Mouse (Mus musculus): ENCODE data around the gene Serinc3. TPM values are rescaled to one million over a fixed set of nuclear protein-coding genes. Genes with fewer than 3 reads are reported as not detected.

Serinc3 gene
- polyA plus RNA-seq, 1 experiment = 262 TPM

DNA sequence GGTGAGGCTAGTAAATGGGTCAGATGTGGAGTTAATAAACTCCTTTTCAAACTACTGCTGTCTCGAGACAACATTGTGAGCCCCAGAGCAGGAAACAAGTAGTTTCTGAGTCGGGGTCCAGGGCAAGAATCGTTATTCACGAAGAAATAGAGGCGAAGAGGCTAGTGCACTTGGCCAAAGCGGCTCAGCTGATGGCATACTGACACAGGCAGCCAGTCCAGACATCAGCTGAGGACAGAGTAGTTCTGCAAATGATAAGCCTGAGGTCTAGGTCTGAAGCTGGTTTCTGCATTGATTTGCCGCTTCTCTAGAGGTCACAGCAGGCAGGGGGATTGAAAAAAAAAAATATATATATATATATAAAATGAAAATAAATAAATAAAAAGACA is 43.2 kb downstream of the Serinc3 start:
- H3K4me3 ChIP-seq (ENCODE audit: insufficient read depth, low read length) = no peak overlapping the region
- TF ChIP-seq POLR2A (IDR thresholded peaks at IDR 0.05; ENCODE audit: low read depth, low read length) (no peak), CTCF (IDR thresholded peaks at IDR 0.05; ENCODE audit: borderline replicate concordance, insufficient read depth, low read length) (no peak)
- H3K27ac ChIP-seq (ENCODE audit: insufficient read depth, low read length) = no peak overlapping the region
- H3K4me1 ChIP-seq (ENCODE audit: control insufficient read depth, insufficient read depth, low read length) = no peaks in the 10 kb centered on the region

GRCm38 (mm10) chr2:163601066-163601465 is 43.9 kb downstream of the Serinc3 start:
- no peaks in the 10 kb centered on the region for H3K4me1 ChIP-seq (ENCODE audit: control insufficient read depth, insufficient read depth, low read length)
- H3K27ac ChIP-seq (ENCODE audit: insufficient read depth, low read length) = no peak overlapping the region
- TF ChIP-seq CTCF (IDR thresholded peaks at IDR 0.05; ENCODE audit: borderline replicate concordance, insufficient read depth, low read length) = no peak
- TF ChIP-seq POLR2A (IDR thresholded peaks at IDR 0.05; ENCODE audit: low read depth, low read length) = no peak
- no peak overlapping the region for H3K4me3 ChIP-seq (ENCODE audit: insufficient read depth, low read length)

DNA sequence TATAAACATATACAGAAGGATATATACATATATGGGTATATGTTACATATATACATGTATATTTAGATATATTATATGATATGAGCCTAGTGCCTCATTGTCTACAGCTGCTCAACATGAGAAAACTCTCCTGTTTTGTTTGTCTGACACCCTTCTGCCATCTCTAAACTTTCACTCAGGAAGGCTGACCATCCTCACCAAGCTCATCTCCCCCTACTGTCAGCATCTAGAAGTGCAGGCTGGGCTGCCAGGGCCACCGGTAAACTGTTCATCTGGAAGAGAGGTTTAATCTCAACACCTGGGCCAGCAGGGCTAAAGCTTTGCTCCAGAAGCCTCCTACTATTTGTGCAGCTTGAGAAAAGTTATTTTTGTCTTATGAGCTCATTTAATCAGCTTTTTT is 45.7 kb downstream of the Serinc3 start:
- TF ChIP-seq CTCF (IDR thresholded peaks at IDR 0.05; ENCODE audit: borderline replicate concordance, insufficient read depth, low read length) (peak; percentile 75; the same call in 1 of the 2 replicates), POLR2A (IDR thresholded peaks at IDR 0.05; ENCODE audit: low read depth, low read length) (no peak)
- no peak overlapping the region for H3K4me3 ChIP-seq (ENCODE audit: insufficient read depth, low read length)
- H3K27ac ChIP-seq (ENCODE audit: insufficient read depth, low read length) = no peak overlapping the region
- 0 out of 2 replicates have a peak, but pooled peaks cover 3% of the 10 kb centered on the region for H3K4me1 ChIP-seq (ENCODE audit: control insufficient read depth, insufficient read depth, low read length)

DNA sequence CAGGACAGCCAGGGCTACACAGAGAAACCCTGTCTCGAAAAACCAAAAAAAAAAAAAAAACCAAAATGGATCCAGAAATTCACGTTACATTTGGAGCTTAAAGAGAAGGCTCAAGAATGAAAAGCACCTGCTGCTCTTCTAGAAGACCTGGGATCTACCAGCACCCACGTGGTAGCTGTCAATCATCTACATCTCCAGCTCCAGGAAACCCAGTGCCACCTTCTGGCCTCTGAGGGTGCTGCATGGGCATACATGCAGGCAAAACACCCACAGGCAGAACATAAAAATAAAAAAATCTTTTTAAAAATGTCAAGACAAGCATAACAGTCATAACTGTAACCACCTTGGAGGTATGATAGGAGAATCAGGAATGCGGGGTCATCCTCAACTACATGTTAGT is 47.3 kb downstream of the Serinc3 start:
- no peak for TF ChIP-seq POLR2A (IDR thresholded peaks at IDR 0.05; ENCODE audit: low read depth, low read length)
- no peak for TF ChIP-seq CTCF (IDR thresholded peaks at IDR 0.05; ENCODE audit: borderline replicate concordance, insufficient read depth, low read length)
- Histone ChIP-seq H3K27ac (ENCODE audit: insufficient read depth, low read length) (no peak overlapping the region), H3K4me3 (ENCODE audit: insufficient read depth, low read length) (no peak overlapping the region), H3K4me1 (ENCODE audit: control insufficient read depth, insufficient read depth, low read length) (0 out of 2 replicates have a peak, but pooled peaks cover 3% of the 10 kb centered on the region)

GRCm38 (mm10) chr2:163596873-163597155 is 48.1 kb downstream of the Serinc3 start:
- no peak overlapping the region for H3K27ac ChIP-seq (ENCODE audit: insufficient read depth, low read length)
- TF ChIP-seq POLR2A (IDR thresholded peaks at IDR 0.05; ENCODE audit: low read depth, low read length) (no peak), CTCF (IDR thresholded peaks at IDR 0.05; ENCODE audit: borderline replicate concordance, insufficient read depth, low read length) (no peak)
- no peak overlapping the region for H3K4me3 ChIP-seq (ENCODE audit: insufficient read depth, low read length)
- 0 out of 2 replicates have a peak, but pooled peaks cover 3% of the 10 kb centered on the region for H3K4me1 ChIP-seq (ENCODE audit: control insufficient read depth, insufficient read depth, low read length)

DNA sequence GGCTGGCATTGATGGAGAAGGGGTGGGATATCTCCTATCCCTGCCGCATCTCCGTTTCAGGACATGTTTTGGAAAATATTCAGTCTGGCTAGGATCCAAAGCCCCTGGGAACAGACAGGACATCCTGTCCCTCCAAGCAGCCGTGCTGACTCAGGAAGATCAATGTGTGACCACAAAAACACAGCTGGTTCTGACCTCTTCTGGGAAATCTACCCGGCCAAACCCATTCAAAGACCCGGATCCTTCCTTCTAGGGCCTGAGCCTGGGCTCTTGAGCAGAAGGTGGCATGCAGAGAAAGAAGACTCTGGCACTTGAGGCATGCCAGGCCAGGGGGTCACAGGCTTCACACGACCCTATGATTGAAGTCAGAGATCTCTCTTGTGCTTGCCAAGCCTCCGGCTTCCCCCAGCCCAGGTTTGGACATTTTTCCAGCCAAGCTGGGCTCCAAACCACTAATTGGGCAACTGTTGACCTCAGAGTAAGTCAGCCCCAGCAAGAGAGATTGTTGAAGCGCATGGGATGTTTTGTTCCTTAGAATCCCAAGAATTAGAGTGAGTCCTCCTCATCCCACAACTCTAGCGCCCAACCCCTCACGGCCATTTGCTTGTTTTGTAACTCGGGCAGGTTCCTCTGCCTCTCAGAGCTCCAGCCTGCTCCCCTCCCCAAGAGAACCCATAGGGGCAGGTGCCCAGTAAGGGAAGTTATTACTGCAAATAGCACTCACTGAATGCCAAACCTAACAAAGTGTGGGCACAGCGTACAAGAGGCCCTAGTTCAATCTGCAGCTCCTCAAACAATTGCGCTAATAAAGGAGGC is 48.7 kb downstream of the Serinc3 start:
- H3K27ac ChIP-seq (ENCODE audit: insufficient read depth, low read length) = no peak overlapping the region
- H3K4me3 ChIP-seq (ENCODE audit: insufficient read depth, low read length) = no peak overlapping the region
- TF ChIP-seq POLR2A (IDR thresholded peaks at IDR 0.05; ENCODE audit: low read depth, low read length) (no peak), CTCF (IDR thresholded peaks at IDR 0.05; ENCODE audit: borderline replicate concordance, insufficient read depth, low read length) (no peak)
- 0 out of 2 replicates have a peak, but pooled peaks cover 3% of the 10 kb centered on the region for H3K4me1 ChIP-seq (ENCODE audit: control insufficient read depth, insufficient read depth, low read length)

DNA sequence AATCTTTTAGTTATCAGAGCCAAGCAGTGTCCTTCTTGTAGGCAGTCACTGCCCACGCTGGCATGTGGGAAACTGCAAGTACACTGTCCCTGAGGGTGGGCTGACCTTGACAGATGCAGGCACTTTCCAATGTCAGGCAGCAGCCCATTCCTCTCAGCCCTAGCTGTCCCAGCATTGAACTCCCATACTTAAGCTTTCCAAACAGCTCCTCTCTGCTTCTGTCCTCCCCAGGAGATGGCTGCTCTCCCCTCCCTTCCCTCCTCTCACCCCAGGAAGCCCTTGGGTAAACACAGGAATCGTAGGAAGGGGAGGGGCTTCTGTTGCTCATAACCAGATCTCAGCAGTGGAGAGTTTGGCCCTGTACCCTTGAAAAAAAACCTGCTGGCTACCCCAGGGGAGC is 49.8 kb downstream of the Serinc3 start:
- Histone ChIP-seq H3K4me3 (ENCODE audit: insufficient read depth, low read length) (no peak overlapping the region), H3K4me1 (ENCODE audit: control insufficient read depth, insufficient read depth, low read length) (0 out of 2 replicates have a peak, but pooled peaks cover 3% of the 10 kb centered on the region), H3K27ac (ENCODE audit: insufficient read depth, low read length) (no peak overlapping the region)
- no peak for TF ChIP-seq POLR2A (IDR thresholded peaks at IDR 0.05; ENCODE audit: low read depth, low read length)
- TF ChIP-seq CTCF (IDR thresholded peaks at IDR 0.05; ENCODE audit: borderline replicate concordance, insufficient read depth, low read length) = no peak

- Histone ChIP-seq H3K27ac (ENCODE audit: insufficient read depth, low read length) (no peak overlapping the region), H3K4me1 (ENCODE audit: control insufficient read depth, insufficient read depth, low read length) (0 out of 2 replicates have a peak, but pooled peaks cover 3% of the 10 kb centered on the region), H3K4me3 (ENCODE audit: insufficient read depth, low read length) (no peak overlapping the region)
- TF ChIP-seq POLR2A (IDR thresholded peaks at IDR 0.05; ENCODE audit: low read depth, low read length) (no peak), CTCF (IDR thresholded peaks at IDR 0.05; ENCODE audit: borderline replicate concordance, insufficient read depth, low read length) (no peak)
Measured at GRCm38 (mm10) chr2:163593636-163594282, 51.2 kb downstream of the Serinc3 start.

GRCm38 (mm10) chr2:163592084-163592483 is 52.8 kb downstream of the Serinc3 start:
- Histone ChIP-seq H3K4me1 (ENCODE audit: control insufficient read depth, insufficient read depth, low read length) (0 out of 2 replicates have a peak, but pooled peaks cover 3% of the 10 kb centered on the region), H3K27ac (ENCODE audit: insufficient read depth, low read length) (no peak overlapping the region), H3K4me3 (ENCODE audit: insufficient read depth, low read length) (no peak overlapping the region)
- TF ChIP-seq POLR2A (IDR thresholded peaks at IDR 0.05; ENCODE audit: low read depth, low read length) (no peak), CTCF (IDR thresholded peaks at IDR 0.05; ENCODE audit: borderline replicate concordance, insufficient read depth, low read length) (no peak)

DNA sequence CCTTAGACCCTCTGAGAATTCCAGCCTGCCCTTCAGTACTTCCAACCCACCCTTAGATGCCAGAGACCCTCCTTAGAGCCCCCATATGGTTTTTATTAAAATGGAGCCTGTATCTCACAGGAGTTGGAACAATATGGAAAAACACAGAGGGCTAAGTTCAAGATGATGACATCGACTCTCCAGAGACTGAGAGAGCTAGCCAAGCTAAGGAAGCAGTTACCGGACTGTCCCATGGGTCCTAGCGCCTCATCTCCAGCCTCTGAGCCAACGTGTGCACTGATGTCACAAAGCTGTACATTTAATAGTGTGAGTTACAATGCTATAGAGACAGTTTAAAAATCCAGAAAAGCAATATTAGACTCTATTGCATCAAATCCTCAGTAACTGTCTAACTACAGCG is 53.9 kb downstream of the Serinc3 start:
- 0 out of 2 replicates have a peak, but pooled peaks cover 3% of the 10 kb centered on the region for H3K4me1 ChIP-seq (ENCODE audit: control insufficient read depth, insufficient read depth, low read length)
- H3K27ac ChIP-seq (ENCODE audit: insufficient read depth, low read length) = no peak overlapping the region
- no peak overlapping the region for H3K4me3 ChIP-seq (ENCODE audit: insufficient read depth, low read length)
- no peak for TF ChIP-seq CTCF (IDR thresholded peaks at IDR 0.05; ENCODE audit: borderline replicate concordance, insufficient read depth, low read length)
- TF ChIP-seq POLR2A (IDR thresholded peaks at IDR 0.05; ENCODE audit: low read depth, low read length) = no peak
